Mouse (Mus musculus) liver, embryonic 13.5 days (tissue): Measurements from ENCODE around the gene Cttnbp2nl. TPM values are rescaled to one million over a fixed set of nuclear protein-coding genes. Genes with fewer than 3 reads are reported as not detected.

Experiments used
- ATAC-seq: fragments of 200-750 bp; cut with Nextera tagmentation; 2 replicates; pipeline ENCODE4 v1.8.0; 2017; ENCODE audit warnings: low read depth, mild to moderate bottlenecking, moderate number of reproducible peaks, moderate library complexity
- DNase-seq: peaks from one replicate; pipeline ENCODE4 v3.0.0; 2022
- H3K27ac ChIP-seq: fragments of 300-500 bp; sonication (generic); 2 replicates; pipeline ENCODE4 v1.5.1; 2015; ENCODE audit warnings: moderate library complexity, mild to moderate bottlenecking, inconsistent platforms
- H3K27me3 ChIP-seq: fragments of 300-500 bp; sonication (generic); 2 replicates; pipeline ENCODE4 v1.6.1; 2015; ENCODE audit warnings: mild to moderate bottlenecking, inconsistent platforms
- H3K36me3 ChIP-seq: fragments of 300-500 bp; sonication (generic); 2 replicates; pipeline ENCODE4 v1.6.1; 2015; ENCODE audit warnings: mild to moderate bottlenecking, inconsistent platforms
- H3K4me1 ChIP-seq: fragments of 300-500 bp; sonication (generic); replicated peaks from 2 replicates; pipeline ENCODE4 v1.6.1; 2015; ENCODE audit warnings: inconsistent platforms
- H3K4me2 ChIP-seq: fragments of 300-500 bp; sonication (generic); 2 replicates; pipeline ENCODE4 v1.6.1; 2015; ENCODE audit warnings: inconsistent platforms, mild to moderate bottlenecking, moderate library complexity
- H3K4me3 ChIP-seq: fragments of 300-500 bp; sonication (generic); replicated peaks from 2 replicates; pipeline ENCODE4 v1.5.1; 2015; ENCODE audit warnings: mild to moderate bottlenecking, inconsistent platforms
- H3K9ac ChIP-seq: fragments of 300-500 bp; sonication (generic); 2 replicates; pipeline ENCODE4 v1.6.1; 2015; ENCODE audit warnings: mild to moderate bottlenecking, inconsistent platforms
- H3K9me3 ChIP-seq: fragments of 300-500 bp; sonication (generic); replicated peaks from 2 replicates; pipeline ENCODE4 v1.6.1; 2016; ENCODE audit warnings: inconsistent platforms
- WGBS: fragments of 180-500 bp; shearing (Covaris S2); methylation state at CpG from one replicate; pipeline ENCODE4 v1.1.7; 2015; ENCODE audit not compliant: insufficient replicate concordance; 5-methylcytosine and 5-hydroxymethylcytosine counted together
- polyA plus RNA-seq: library from polyadenylated mRNA; unstranded; fragments of >200 nt; fragmentation: Nextera tagmentation; extraction: Ambion mirVana; gene quantifications from 2 replicates; pipeline ENCODE4 v1.2.1, GENCODE M21; 2015

Gene Cttnbp2nl
- polyA plus RNA-seq: 2.3 and 2.8 TPM in 2 replicates

DNA sequence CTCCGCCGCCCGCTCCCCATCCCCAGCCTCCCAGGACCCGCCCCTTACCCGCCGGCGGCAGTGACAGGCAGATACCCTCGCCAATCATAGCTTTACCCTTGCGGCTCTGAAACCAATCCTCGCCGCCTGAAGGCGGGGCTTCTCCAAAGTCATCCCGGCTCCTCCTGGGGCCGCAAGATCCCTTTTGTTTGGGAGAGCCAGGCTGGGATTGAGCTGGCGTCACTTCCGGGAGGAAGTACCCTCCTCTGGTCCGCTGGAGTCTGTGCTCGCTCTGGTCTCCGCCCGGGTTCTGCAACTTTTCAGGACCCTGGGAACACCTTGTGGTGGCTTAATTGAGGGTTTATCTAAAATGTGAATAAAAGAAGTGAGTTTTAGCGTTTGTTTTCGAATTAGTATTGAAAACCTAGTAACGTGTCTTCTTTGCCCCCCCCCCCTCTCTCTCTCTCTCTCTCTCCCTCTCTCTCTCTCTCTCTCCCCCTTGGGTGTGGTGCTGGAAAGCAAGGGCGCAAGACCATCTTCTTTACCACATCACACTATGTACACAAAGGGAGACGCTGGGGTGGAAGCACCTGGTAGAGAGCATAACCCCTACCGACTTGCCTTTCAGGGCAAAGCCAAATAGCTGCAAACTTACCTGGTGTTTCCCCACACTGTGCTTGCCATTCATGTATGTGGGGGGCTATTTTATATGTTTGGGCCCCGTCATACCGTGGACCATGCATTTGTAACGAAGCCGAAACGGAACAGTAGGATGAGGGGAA is at the start of gene Cttnbp2nl:
Gene Cttnbp2nl (minus strand): TSS at position 210 of the 761 bp plus-strand sequence.
- Histone ChIP-seq H3K4me1 (peaks cover 7% of the 10 kb centered on the region), H3K9ac (peak within 1 kb of the TSS; percentile 56), H3K36me3 (no peaks in the 10 kb centered on the region), H3K9me3 (no peaks in the 10 kb centered on the region), H3K4me2 (peak within 1 kb of the TSS; percentile 71), H3K27me3 (peaks cover 53% of the 10 kb centered on the region), H3K4me3 (peak within 1 kb of the TSS; percentile 65), H3K27ac (no peak within 1 kb of the TSS)
- ATAC-seq (peak; percentile 91), DNase-seq (peak; percentile 76)
- WGBS: 1% methylated on average over 31 of the region's 31 CpGs

DNA sequence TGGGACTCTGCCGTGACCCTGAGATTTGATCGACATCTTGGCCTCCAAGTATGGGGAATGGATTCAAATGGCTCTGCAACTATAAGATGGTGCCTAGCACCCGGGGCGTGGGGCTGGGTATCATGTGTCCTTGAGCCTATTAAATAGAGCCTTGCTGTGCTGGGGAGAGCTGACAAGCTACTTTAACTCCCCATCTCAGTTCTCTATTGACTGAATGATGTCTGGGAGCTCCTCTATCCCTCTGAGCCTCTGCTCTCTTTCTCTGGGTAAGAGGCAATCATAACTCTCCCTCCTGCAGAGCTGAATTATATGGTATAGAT is 47.3 kb upstream of the Cttnbp2nl start:
- Histone ChIP-seq H3K36me3 (no peaks in the 10 kb centered on the region), H3K27ac (no peak overlapping the region), H3K4me1 (no peaks in the 10 kb centered on the region), H3K9me3 (no peaks in the 10 kb centered on the region), H3K4me2 (no peak overlapping the region), H3K9ac (no peak overlapping the region), H3K4me3 (no peak overlapping the region), H3K27me3 (no peaks in the 10 kb centered on the region)
- WGBS: 67% methylated on average over 4 of the region's 4 CpGs
- no peak for DNase-seq
- ATAC-seq: no peak

DNA sequence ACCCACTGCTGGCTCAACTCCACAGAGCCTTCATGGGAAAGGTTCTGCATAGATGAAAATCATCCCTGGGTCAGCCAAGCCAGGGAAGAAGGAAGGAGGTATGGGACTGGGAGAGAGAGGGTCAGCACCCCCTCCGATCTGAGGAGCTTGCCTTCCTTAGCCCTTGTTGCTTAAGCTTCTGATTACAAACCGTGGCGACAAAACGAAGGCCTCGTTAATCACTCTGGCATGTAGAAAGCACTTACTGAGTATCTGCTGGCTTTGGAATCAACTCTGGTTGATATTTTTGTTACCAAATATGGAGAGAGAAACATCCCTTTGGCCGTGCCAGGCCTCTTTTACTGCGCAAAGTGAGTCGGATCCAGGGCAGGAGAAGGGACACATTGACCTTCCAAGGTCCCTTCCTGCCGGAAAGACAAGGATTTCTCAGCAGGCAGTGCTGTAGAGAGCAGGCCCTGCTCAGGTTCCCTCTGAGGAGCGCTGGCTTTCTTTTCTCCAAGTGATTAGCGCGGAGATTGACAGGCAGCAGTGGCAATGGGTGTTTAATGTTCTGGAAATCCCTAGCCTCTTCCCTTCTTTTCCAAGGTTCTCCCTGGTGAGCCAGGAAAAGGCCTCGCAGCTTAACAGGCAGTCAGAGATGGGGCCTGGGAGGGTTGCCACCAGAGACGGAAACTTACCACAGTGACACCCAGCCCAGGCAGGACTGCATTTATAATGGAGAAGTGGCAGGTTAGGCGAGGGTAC is 46.8 kb upstream of the Cttnbp2nl start:
- Histone ChIP-seq H3K4me1 (no peaks in the 10 kb centered on the region), H3K4me3 (no peak overlapping the region), H3K9me3 (no peaks in the 10 kb centered on the region), H3K9ac (no peak overlapping the region), H3K36me3 (no peaks in the 10 kb centered on the region), H3K4me2 (no peak overlapping the region), H3K27ac (no peak overlapping the region), H3K27me3 (no peaks in the 10 kb centered on the region)
- DNase-seq (no peak), ATAC-seq (no peak)
- WGBS: 53% methylated on average over 15 of the region's 15 CpGs

DNA sequence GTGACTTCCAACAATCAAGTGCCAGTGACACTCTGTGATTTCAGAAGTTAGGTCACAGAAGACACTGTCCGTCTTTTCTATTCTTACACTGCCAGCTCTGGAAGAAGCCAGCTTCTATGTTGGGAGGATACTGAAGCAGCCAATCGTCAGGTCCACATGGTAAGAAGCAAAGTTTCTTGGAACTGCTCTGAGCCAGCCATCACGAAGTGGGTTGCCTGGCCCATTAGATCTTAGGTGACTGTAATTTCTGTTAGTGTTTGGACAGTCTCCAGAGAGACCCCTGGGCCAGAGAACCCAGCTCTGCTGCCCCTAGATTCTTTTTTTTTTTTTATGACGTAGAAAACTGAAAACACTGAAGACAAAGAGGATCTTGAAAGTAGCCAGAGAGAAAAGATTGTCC is 44.6 kb upstream of the Cttnbp2nl start:
- no peaks in the 10 kb centered on the region for H3K27me3 ChIP-seq
- 52% methylated on average over 4 of the region's 4 CpGs for WGBS
- ATAC-seq: no peak
- DNase-seq: no peak
- H3K4me3 ChIP-seq: no peak overlapping the region
- H3K4me2 ChIP-seq: no peak overlapping the region
- H3K9ac ChIP-seq: no peak overlapping the region
- no peaks in the 10 kb centered on the region for H3K36me3 ChIP-seq
- H3K4me1 ChIP-seq: no peaks in the 10 kb centered on the region
- no peak overlapping the region for H3K27ac ChIP-seq
- H3K9me3 ChIP-seq: no peaks in the 10 kb centered on the region

DNA sequence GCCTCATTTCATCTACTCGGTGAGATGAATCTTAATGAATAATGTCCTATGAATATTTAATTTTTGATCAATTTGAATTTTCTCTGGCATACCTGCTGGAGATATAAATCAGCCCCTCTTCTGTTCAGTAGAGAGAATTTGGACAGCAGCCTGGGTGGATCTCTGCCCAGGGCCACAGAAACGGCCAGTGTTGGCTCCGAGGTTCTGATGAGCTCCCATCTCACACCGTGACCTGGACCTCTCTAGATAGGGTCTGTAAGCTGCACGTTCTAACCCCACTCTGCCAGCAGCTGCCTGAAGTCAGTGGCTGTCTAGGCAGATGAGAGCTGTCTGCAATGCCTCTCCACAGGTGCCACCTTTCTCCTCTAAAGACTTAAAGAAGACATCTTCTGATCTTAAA is 42.1 kb upstream of the Cttnbp2nl start:
- 56% methylated on average over 5 of the region's 5 CpGs for WGBS

DNA sequence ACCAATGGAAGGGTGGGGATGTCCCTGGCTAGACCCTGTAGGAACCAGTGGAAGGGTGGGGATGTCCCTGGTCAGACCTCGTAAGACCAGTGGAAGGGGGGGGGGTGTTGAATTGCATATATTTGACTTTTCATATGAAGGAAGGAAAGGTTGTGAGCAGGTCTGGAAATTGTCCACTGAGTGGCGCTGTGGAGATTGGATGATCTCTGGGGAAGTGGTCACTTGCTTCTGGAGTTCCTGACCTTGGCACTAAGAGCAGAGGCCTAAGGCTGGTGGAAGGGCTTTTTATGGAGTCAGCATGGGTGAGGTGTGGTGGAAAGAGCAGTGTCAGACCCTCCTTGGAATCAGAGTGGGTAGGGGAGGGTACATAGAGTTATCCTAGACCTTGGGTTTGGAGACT is 41.5 kb upstream of the Cttnbp2nl start:
- Histone ChIP-seq H3K27ac (no peak overlapping the region), H3K27me3 (no peaks in the 10 kb centered on the region), H3K36me3 (no peaks in the 10 kb centered on the region), H3K4me2 (no peak overlapping the region), H3K4me3 (no peak overlapping the region), H3K9ac (no peak overlapping the region), H3K9me3 (no peaks in the 10 kb centered on the region), H3K4me1 (no peaks in the 10 kb centered on the region)
- DNase-seq (no peak), ATAC-seq (no peak)
- WGBS: 33% methylated on average over 2 of the region's 2 CpGs

More for the DNA sequence above, 42.1 kb upstream of the Cttnbp2nl start:
- DNase-seq (no peak), ATAC-seq (no peak)
- Histone ChIP-seq H3K36me3 (no peaks in the 10 kb centered on the region), H3K27me3 (no peaks in the 10 kb centered on the region), H3K4me3 (no peak overlapping the region), H3K27ac (no peak overlapping the region), H3K9ac (no peak overlapping the region), H3K4me2 (no peak overlapping the region), H3K9me3 (no peaks in the 10 kb centered on the region), H3K4me1 (no peaks in the 10 kb centered on the region)

DNA sequence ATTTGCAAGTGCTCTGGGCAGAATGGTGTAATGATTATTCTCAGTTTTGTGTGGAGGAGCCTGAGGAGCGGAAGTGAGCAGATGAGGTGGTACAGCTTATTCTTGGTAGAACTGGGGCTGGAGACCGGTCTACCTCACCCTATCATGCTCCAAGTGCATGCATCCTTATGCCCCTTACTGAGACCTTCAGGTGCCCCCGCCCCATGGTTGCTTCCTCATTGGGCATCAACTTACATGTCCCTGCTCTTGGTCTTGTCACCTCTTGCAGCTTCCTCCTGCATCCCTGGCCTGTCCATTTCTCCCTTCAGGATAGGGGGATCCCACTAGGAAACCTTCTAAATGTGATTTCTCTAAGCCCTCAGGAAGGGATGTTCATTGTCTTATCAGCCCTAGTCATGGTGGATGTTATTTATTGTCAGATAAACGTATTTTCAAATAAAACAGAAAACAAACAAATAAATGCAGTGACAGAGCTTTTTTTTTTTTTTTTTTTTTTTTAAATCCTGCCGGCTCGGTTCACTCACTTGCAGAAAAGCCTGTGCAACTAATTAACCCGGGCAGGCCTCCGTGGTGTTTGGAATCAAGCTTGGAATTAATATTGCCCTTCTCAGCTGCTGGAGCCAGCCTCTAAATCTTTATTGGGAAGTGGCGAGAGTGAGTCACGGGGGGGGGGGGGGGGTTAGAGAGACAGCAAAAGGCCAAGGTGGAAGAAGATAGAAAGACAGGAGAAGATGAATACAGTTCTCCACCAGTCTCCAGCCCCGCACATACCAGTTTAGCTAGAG is 40.0 kb upstream of the Cttnbp2nl start:
- no peak for ATAC-seq
- H3K4me3 ChIP-seq: no peak overlapping the region
- no peak overlapping the region for H3K9ac ChIP-seq
- no peaks in the 10 kb centered on the region for H3K4me1 ChIP-seq
- no peaks in the 10 kb centered on the region for H3K36me3 ChIP-seq
- DNase-seq: no peak
- H3K4me2 ChIP-seq: no peak overlapping the region
- WGBS: 60% methylated on average over 11 of the region's 11 CpGs
- no peaks in the 10 kb centered on the region for H3K9me3 ChIP-seq
- H3K27me3 ChIP-seq: no peaks in the 10 kb centered on the region
- H3K27ac ChIP-seq: no peak overlapping the region

DNA sequence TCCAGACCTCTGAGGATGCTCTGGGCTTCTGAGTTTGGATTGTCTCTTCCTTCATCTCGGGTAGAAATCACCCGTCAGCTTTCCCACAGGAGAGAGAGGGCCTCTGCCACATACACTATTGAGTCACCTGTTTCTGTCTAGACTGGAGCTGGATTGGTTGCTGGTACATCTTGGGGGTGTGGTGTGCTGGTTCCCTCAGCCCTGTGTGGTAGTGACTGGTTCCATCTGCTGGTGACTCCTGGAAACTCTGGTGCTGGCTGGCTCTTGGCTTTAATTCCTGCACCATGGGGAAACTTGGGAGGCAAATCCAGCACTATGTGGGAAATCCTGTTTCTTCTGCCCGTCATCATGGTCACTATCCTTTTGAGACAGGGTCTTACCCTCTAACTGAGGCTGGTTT is 38.0 kb upstream of the Cttnbp2nl start:
- Histone ChIP-seq H3K36me3 (no peaks in the 10 kb centered on the region), H3K27ac (no peak overlapping the region), H3K27me3 (no peaks in the 10 kb centered on the region), H3K4me2 (no peak overlapping the region), H3K9ac (no peak overlapping the region), H3K9me3 (no peaks in the 10 kb centered on the region), H3K4me3 (no peak overlapping the region), H3K4me1 (no peaks in the 10 kb centered on the region)
- ATAC-seq: no peak
- DNase-seq: no peak
- WGBS: 11% methylated on average over 3 of the region's 3 CpGs

DNA sequence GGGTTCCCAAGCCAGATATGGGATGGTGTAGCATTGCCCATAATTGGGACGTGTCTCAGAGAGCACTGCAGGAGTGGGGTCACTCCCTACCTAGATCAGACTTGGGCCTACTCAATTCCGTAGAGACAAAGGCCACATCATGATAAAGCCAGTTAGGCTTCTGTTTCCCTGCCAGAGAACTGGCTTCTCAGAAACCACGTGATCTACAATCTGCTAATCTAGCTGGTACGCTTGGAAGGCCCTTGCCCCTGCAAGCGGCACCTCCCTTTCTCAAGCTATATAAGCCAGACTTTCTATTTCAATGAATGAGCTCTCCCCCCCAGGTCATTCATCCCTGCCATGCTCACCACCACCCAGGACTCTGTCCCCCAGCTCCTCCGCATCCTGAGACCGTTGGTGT is 37.2 kb upstream of the Cttnbp2nl start:
- H3K4me1 ChIP-seq: no peaks in the 10 kb centered on the region
- no peak overlapping the region for H3K9ac ChIP-seq
- no peak overlapping the region for H3K4me2 ChIP-seq
- no peak for ATAC-seq
- H3K4me3 ChIP-seq: no peak overlapping the region
- 65% methylated on average over 7 of the region's 7 CpGs for WGBS
- no peaks in the 10 kb centered on the region for H3K27me3 ChIP-seq
- no peak overlapping the region for H3K27ac ChIP-seq
- no peaks in the 10 kb centered on the region for H3K36me3 ChIP-seq
- no peaks in the 10 kb centered on the region for H3K9me3 ChIP-seq
- no peak for DNase-seq

DNA sequence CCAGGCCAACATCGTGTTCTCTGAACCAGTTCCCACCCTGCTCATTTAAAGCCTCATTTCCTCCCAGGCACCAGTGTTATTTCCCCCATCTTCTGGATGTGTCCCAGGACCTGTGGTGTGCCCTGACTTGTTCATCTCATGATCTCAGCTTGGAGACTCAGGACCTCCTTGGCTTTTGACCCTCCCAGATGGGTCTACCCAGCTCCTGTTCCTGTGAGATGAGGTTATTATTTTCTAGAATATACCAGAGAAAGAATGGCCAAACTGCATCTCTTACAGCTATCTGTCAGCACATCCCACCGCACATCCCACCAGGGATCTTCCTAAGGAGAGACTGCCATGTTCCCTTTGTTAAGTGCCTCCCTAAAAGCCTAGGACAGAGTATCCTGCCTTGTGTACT is 35.7 kb upstream of the Cttnbp2nl start:
- Histone ChIP-seq H3K9ac (no peak overlapping the region), H3K27ac (no peak overlapping the region), H3K4me2 (no peak overlapping the region), H3K36me3 (no peaks in the 10 kb centered on the region), H3K4me3 (no peak overlapping the region), H3K27me3 (no peaks in the 10 kb centered on the region), H3K9me3 (no peaks in the 10 kb centered on the region), H3K4me1 (no peaks in the 10 kb centered on the region)
- no peak for ATAC-seq
- DNase-seq: no peak
- WGBS: 56% methylated on average over 2 of the region's 2 CpGs

DNA sequence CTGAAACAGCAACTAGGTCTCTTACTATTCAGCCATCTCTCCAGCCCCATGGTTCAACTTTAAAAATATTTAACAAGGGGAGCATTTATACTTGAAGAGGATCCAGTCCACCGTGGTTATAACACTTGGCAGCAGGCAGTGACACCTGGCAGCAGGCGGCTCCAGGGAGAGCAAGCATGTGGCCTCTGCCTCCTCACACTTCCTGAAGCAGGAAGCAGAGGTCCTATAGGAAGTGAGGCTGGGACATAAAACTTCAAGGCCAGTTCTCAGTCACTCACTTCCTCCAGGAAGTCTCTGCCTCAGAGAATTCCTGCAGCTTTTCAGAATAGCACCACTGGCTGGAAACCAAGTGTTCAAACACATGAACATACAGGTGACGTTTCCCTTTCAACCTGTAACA is 34.4 kb upstream of the Cttnbp2nl start:
- Histone ChIP-seq H3K9ac (no peak overlapping the region), H3K4me1 (no peaks in the 10 kb centered on the region), H3K27ac (no peak overlapping the region), H3K9me3 (no peaks in the 10 kb centered on the region), H3K27me3 (no peaks in the 10 kb centered on the region), H3K4me2 (no peak overlapping the region), H3K36me3 (no peaks in the 10 kb centered on the region), H3K4me3 (no peak overlapping the region)
- ATAC-seq (no peak), DNase-seq (no peak)
- whole genome bisulfite sequencing: 33% methylated on average over 3 of the region's 3 CpGs
